Mouse (Mus musculus): ENCODE measurements at regions not wholly inside any gene's neighbourhood (a gene's known extent, or its start where the extent isn't known, plus 50 kb on each side); places are given as distances from the start of the nearest gene placed in this dataset.

- Histone ChIP-seq H3K27me3 (ENCODE audit: control insufficient read depth in 1 of 2, insufficient read depth in 2 of 2, low read length in 2 of 2) (no peaks in the 10 kb centered on the region), H3K36me3 (ENCODE audit: control insufficient read depth in 1 of 2, insufficient read depth in 2 of 2, low read length in 2 of 2) (no peaks in the 10 kb centered on the region), H3K79me2 (ENCODE audit: control insufficient read depth, insufficient read depth, low read length, poor library complexity) (no peaks in the 10 kb centered on the region), H3K4me1 (ENCODE audit: control insufficient read depth in 1 of 2, insufficient read depth in 2 of 2, low read length in 2 of 2) (no peaks in the 10 kb centered on the region), H3K9ac (ENCODE audit: control insufficient read depth, low read depth, low read length, poor library complexity, severe bottlenecking) (no peak overlapping the region), H3K9me3 (replicated peaks; ENCODE audit: insufficient read depth, low read length) (no peaks in the 10 kb centered on the region), H3K4me3 (ENCODE audit: control insufficient read depth in 1 of 2, insufficient read depth in 1 of 2, low read depth in 2 of 2, low read length in 2 of 2) (no peak overlapping the region), H3K27ac (ENCODE audit: control insufficient read depth, low read depth, low read length) (no peak overlapping the region)
- no peak for DNase-seq (ENCODE audit: low read depth, low spot score)
- TF ChIP-seq MYB (IDR thresholded peaks at IDR 0.05; ENCODE audit: low read depth, low read length) (no peak), USF2 (IDR thresholded peaks at IDR 0.05; ENCODE audit: borderline replicate concordance in 1 of 2, insufficient read depth in 1 of 2, low read depth in 1 of 2, low read length in 2 of 2) (no peak), MAZ (IDR thresholded peaks at IDR 0.05; ENCODE audit: low read depth, low read length) (no peak), NRF1 (IDR thresholded peaks at IDR 0.05; ENCODE audit: insufficient read depth, low read depth, low read length, poor library complexity, severe bottlenecking) (no peak), EP300 (IDR thresholded peaks at IDR 0.05; ENCODE audit: low read depth in 1 of 2, low read length in 2 of 2) (no peak), ETS1 (IDR thresholded peaks at IDR 0.05; ENCODE audit: low read depth, low read length) (no peak), RAD21 (IDR thresholded peaks at IDR 0.05; ENCODE audit: low read depth, low read length) (no peak), RCOR1 (IDR thresholded peaks at IDR 0.05; ENCODE audit: low read depth, low read length) (no peak), CHD1 (IDR thresholded peaks at IDR 0.05; ENCODE audit: low read depth, low read length) (no peak), UBTF (IDR thresholded peaks at IDR 0.05; ENCODE audit: borderline replicate concordance, insufficient read depth, low read depth, low read length) (no peak), ELF1 (IDR thresholded peaks at IDR 0.05; ENCODE audit: low read depth, low read length) (no peak)
These were observed 109.8 kb upstream of the Rorb start for GRCm38 (mm10) chr19:19220826-19221225.

- no peaks in the 10 kb centered on the region for H3K9me3 ChIP-seq (replicated peaks; ENCODE audit: insufficient read depth, low read length)
- no peak overlapping the region for H3K9ac ChIP-seq (ENCODE audit: control insufficient read depth, low read depth, low read length, poor library complexity, severe bottlenecking)
- H3K27ac ChIP-seq (ENCODE audit: control insufficient read depth, low read depth, low read length): no peak overlapping the region
- H3K27me3 ChIP-seq (ENCODE audit: control insufficient read depth in 1 of 2, insufficient read depth in 2 of 2, low read length in 2 of 2): no peaks in the 10 kb centered on the region
- no peaks in the 10 kb centered on the region for H3K79me2 ChIP-seq (ENCODE audit: control insufficient read depth, insufficient read depth, low read length, poor library complexity)
- TF ChIP-seq POLR2A (IDR thresholded peaks at IDR 0.05; ENCODE audit: control insufficient read depth in 1 of 2, insufficient read depth in 1 of 2, low read depth in 1 of 2, low read length in 2 of 2, poor library complexity in 1 of 2) (no peak), MAZ (IDR thresholded peaks at IDR 0.05; ENCODE audit: low read depth, low read length) (no peak), TBP (IDR thresholded peaks at IDR 0.05; ENCODE audit: low read depth, low read length) (no peak), MYC (IDR thresholded peaks at IDR 0.05; ENCODE audit: low read depth, low read length) (no peak), RCOR1 (IDR thresholded peaks at IDR 0.05; ENCODE audit: low read depth, low read length) (no peak), USF1 (IDR thresholded peaks at IDR 0.05; ENCODE audit: low read depth, low read length) (no peak), NELFE (IDR thresholded peaks at IDR 0.05; ENCODE audit: low read depth, low read length) (no peak), EP300 (IDR thresholded peaks at IDR 0.05; ENCODE audit: low read depth in 1 of 2, low read length in 2 of 2) (no peak), TCF12 (IDR thresholded peaks at IDR 0.05; ENCODE audit: low read depth, low read length) (no peak), CTCF (IDR thresholded peaks at IDR 0.05 in 2 of 3, conservative IDR thresholded peaks at IDR 0.05 in 1 of 3; ENCODE audit: control insufficient read depth in 1 of 3, insufficient read depth in 1 of 3, low read depth in 2 of 3, low read length in 3 of 3, poor library complexity in 1 of 3, severe bottlenecking in 1 of 3) (no peak), SMC3 (IDR thresholded peaks at IDR 0.05; ENCODE audit: low read depth, low read length) (no peak), JUND (IDR thresholded peaks at IDR 0.05; ENCODE audit: low read depth, low read length) (no peak), CHD1 (IDR thresholded peaks at IDR 0.05; ENCODE audit: low read depth, low read length) (no peak)
- peak; percentile 5 for DNase-seq (ENCODE audit: low read depth, low spot score)
- no peaks in the 10 kb centered on the region for H3K4me1 ChIP-seq (ENCODE audit: control insufficient read depth in 1 of 2, insufficient read depth in 2 of 2, low read length in 2 of 2)
- no peak overlapping the region for H3K4me3 ChIP-seq (ENCODE audit: control insufficient read depth in 1 of 2, insufficient read depth in 1 of 2, low read depth in 2 of 2, low read length in 2 of 2)
- H3K36me3 ChIP-seq (ENCODE audit: control insufficient read depth in 1 of 2, insufficient read depth in 2 of 2, low read length in 2 of 2): no peaks in the 10 kb centered on the region
These were observed 108.4 kb upstream of the Rorb start for GRCm38 (mm10) chr19:19219352-19219751.

Data from MEL (cell line).